Mouse (Mus musculus): ENCODE measurements around the gene Pnlip. TPM values are rescaled to one million over a fixed set of nuclear protein-coding genes. Genes with fewer than 3 reads are reported as not detected.

The Pnlip gene
- polyA plus RNA-seq, 1 experiment from 2014 or later: 0.24 TPM

- H3K27me3 ChIP-seq (ENCODE audit: control insufficient read depth, insufficient read depth, low read length): no peaks in the 10 kb centered on the region
- TF ChIP-seq CTCF (IDR thresholded peaks at IDR 0.05; ENCODE audit: low read depth) (no peak), EP300 (optimal IDR thresholded peaks at IDR 0.05) (no peak)
- H3K36me3 ChIP-seq (ENCODE audit: control insufficient read depth, insufficient read depth, low read length): no peaks in the 10 kb centered on the region
- no peaks in the 10 kb centered on the region for H3K9me3 ChIP-seq (ENCODE audit: control insufficient read depth, low read length)
- H3K4me1 ChIP-seq (replicated peaks; ENCODE audit: control insufficient read depth, insufficient read depth): no peaks in the 10 kb centered on the region
- no peak overlapping the region for H3K4me2 ChIP-seq (replicated peaks; ENCODE audit: low read depth)
- ATAC-seq (ENCODE audit: low FRiP score, low TSS enrichment): no peak
- DNase-seq (ENCODE audit: low spot score): no peak
- WGBS: 62% methylated on average over 4 of the region's 4 CpGs
- no peak overlapping the region for H3K4me3 ChIP-seq (ENCODE audit: low read depth, low read length)
- H3K9ac ChIP-seq (ENCODE audit: low read length): no peak overlapping the region
- no peak overlapping the region for H3K27ac ChIP-seq (replicated peaks)
Observed at GRCm38 (mm10) chr19:58624799-58625198, 27.5 kb upstream of the Pnlip start.

GRCm38 (mm10) chr19:58625254-58625947 is 26.9 kb upstream of the Pnlip start:
- no peaks in the 10 kb centered on the region for H3K4me1 ChIP-seq (replicated peaks; ENCODE audit: control insufficient read depth, insufficient read depth)
- ATAC-seq (ENCODE audit: low FRiP score, low TSS enrichment) (no peak), DNase-seq (ENCODE audit: low spot score) (no peak)
- H3K27me3 ChIP-seq (ENCODE audit: control insufficient read depth, insufficient read depth, low read length): no peaks in the 10 kb centered on the region
- H3K9me3 ChIP-seq (ENCODE audit: control insufficient read depth, low read length): no peaks in the 10 kb centered on the region
- no peak for TF ChIP-seq CTCF (IDR thresholded peaks at IDR 0.05; ENCODE audit: low read depth)
- no peak for TF ChIP-seq EP300 (optimal IDR thresholded peaks at IDR 0.05)
- WGBS: 71% methylated on average over 9 of the region's 9 CpGs
- H3K4me2 ChIP-seq (replicated peaks; ENCODE audit: low read depth): no peak overlapping the region
- no peak overlapping the region for H3K27ac ChIP-seq (replicated peaks)
- H3K9ac ChIP-seq (ENCODE audit: low read length): no peak overlapping the region
- no peak overlapping the region for H3K4me3 ChIP-seq (ENCODE audit: low read depth, low read length)
- no peaks in the 10 kb centered on the region for H3K36me3 ChIP-seq (ENCODE audit: control insufficient read depth, insufficient read depth, low read length)

DNA sequence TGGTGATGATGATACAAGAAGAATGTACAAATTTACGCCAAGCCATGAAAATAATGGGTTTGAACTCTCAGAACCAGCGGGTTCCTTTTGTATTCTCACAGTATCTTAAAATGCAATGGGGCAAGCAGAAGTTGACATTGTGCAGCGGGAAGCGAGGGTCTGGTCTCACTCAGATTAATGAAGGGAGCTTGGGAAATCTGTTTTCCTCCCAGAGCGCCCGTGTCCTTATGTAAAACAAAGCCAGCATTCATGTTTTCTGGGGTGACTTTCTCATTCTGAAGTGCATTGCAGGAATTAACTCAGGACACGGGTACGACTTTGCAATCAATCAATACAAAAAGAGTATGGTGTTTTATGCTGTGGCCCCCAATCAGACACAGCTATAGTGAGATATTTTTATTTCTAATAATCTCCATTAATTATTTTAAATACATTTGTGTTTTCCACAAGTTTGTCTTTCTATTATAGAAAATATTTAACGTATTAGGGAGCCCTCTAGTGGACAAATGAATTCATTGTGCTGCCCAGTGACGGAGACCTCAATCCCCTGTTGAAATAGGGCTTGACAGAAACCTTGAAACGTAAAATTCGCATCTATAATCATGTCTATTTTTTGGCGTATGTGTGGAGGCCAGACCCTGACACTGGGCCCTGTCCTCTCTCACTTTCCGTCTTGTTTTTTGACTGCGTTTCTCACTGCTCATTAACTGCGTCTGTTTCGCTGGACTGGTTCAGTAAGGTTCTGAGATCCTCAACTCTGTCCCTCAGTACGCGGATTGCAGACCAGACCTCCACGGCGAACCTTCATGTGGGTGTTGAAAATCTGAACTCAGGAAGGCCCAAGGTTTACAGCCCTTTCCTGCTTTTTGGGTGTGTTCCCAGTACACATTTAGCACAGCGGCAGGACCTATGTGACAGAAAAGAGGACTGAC is 24.6 kb upstream of the Pnlip start:
- no peaks in the 10 kb centered on the region for H3K36me3 ChIP-seq (ENCODE audit: control insufficient read depth, insufficient read depth, low read length)
- H3K9ac ChIP-seq (ENCODE audit: low read length): no peak overlapping the region
- peak overlapping the region; percentile 45 for H3K4me2 ChIP-seq (replicated peaks; ENCODE audit: low read depth)
- no peak overlapping the region; the same call in 1 of the 2 replicates for H3K4me3 ChIP-seq (ENCODE audit: low read depth, low read length)
- WGBS: 33% methylated on average over 22 of the region's 22 CpGs
- no peak for TF ChIP-seq EP300 (optimal IDR thresholded peaks at IDR 0.05)
- peak; percentile 73 for TF ChIP-seq CTCF (IDR thresholded peaks at IDR 0.05; ENCODE audit: low read depth)
- no peaks in the 10 kb centered on the region for H3K4me1 ChIP-seq (replicated peaks; ENCODE audit: control insufficient read depth, insufficient read depth)
- H3K27me3 ChIP-seq (ENCODE audit: control insufficient read depth, insufficient read depth, low read length): no peaks in the 10 kb centered on the region
- no peaks in the 10 kb centered on the region for H3K9me3 ChIP-seq (ENCODE audit: control insufficient read depth, low read length)
- H3K27ac ChIP-seq (replicated peaks): no peak overlapping the region
- ATAC-seq (ENCODE audit: low FRiP score, low TSS enrichment) (0 out of 2 replicates have a peak, but pooled peaks have one; percentile 6), DNase-seq (ENCODE audit: low spot score) (peak; percentile 31)

GRCm38 (mm10) chr19:58629351-58629773 is 22.9 kb upstream of the Pnlip start:
- Histone ChIP-seq H3K9ac (ENCODE audit: low read length) (no peak overlapping the region), H3K27ac (replicated peaks) (no peak overlapping the region), H3K36me3 (ENCODE audit: control insufficient read depth, insufficient read depth, low read length) (no peaks in the 10 kb centered on the region), H3K4me1 (replicated peaks; ENCODE audit: control insufficient read depth, insufficient read depth) (no peaks in the 10 kb centered on the region), H3K4me3 (ENCODE audit: low read depth, low read length) (no peak overlapping the region), H3K27me3 (ENCODE audit: control insufficient read depth, insufficient read depth, low read length) (no peaks in the 10 kb centered on the region), H3K4me2 (replicated peaks; ENCODE audit: low read depth) (no peak overlapping the region), H3K9me3 (ENCODE audit: control insufficient read depth, low read length) (no peaks in the 10 kb centered on the region)
- WGBS: 70% methylated on average over 3 of the region's 3 CpGs
- ATAC-seq (ENCODE audit: low FRiP score, low TSS enrichment) (0 out of 2 replicates have a peak, but pooled peaks have one; percentile 38), DNase-seq (ENCODE audit: low spot score) (no peak)
- no peak for TF ChIP-seq EP300 (optimal IDR thresholded peaks at IDR 0.05)
- TF ChIP-seq CTCF (IDR thresholded peaks at IDR 0.05; ENCODE audit: low read depth): no peak

DNA sequence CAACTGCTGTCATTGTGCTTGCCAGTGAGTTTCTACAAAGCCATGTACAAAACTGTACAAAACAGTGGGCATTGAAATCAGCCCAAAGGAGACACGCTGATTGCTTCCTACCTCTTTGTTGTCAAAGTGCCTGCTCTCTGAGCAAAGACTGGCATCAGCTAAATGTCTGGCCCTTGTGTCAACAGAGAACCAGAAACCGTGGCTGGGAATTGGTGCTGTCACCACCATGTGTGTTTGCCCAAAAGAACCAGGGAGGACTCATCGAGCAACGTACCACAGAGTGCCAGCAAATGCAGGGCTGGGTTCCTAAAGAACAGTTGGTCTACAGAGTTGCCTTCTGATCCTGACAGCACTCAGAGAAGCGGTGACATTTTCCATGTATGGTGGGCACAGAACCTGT is 2.3 kb upstream of the Pnlip start:
- Histone ChIP-seq H3K4me2 (replicated peaks; ENCODE audit: low read depth) (no peak overlapping the region), H3K9ac (ENCODE audit: low read length) (no peak overlapping the region), H3K9me3 (ENCODE audit: control insufficient read depth, low read length) (no peaks in the 10 kb centered on the region), H3K27ac (replicated peaks) (no peak overlapping the region), H3K4me3 (ENCODE audit: low read depth, low read length) (no peak overlapping the region), H3K27me3 (ENCODE audit: control insufficient read depth, insufficient read depth, low read length) (no peaks in the 10 kb centered on the region), H3K4me1 (replicated peaks; ENCODE audit: control insufficient read depth, insufficient read depth) (no peaks in the 10 kb centered on the region), H3K36me3 (ENCODE audit: control insufficient read depth, insufficient read depth, low read length) (no peaks in the 10 kb centered on the region)
- ATAC-seq (ENCODE audit: low FRiP score, low TSS enrichment): no peak
- WGBS: 73% methylated on average over 5 of the region's 5 CpGs
- DNase-seq (ENCODE audit: low spot score): no peak
- TF ChIP-seq EP300 (optimal IDR thresholded peaks at IDR 0.05): no peak
- TF ChIP-seq CTCF (IDR thresholded peaks at IDR 0.05; ENCODE audit: low read depth): no peak

All from stomach, postnatal 0 days (tissue).